ENCODE assay signal across 8 mouse cellular contexts in genomic region chr16:59471637-59472278, GRCm38 (mm10). TPM values are rescaled to one million over a fixed set of nuclear protein-coding genes. Genes with fewer than 3 reads are reported as not detected.
A peak's percentile ranks its signal among the peaks of the same experiment; 100 is the strongest.
DNase-seq lines count a peak whose midpoint lies in the region; ATAC-seq and TF ChIP-seq lines count a peak whose summit lies in the region.

Gene Riox2, plus strand, starts transcription at chr16:59471775.

- peak within 1 kb of the TSS; percentile 68 for H3K4me2 ChIP-seq in heart, embryonic 11.5 days
- peak within 1 kb of the TSS; percentile 65 for H3K4me2 ChIP-seq in kidney, embryonic 16.5 days (replicated peaks; ENCODE audit: low read depth, low read length)

- peaks cover 31% of the 10 kb centered on the region for H3K79me3 ChIP-seq in C2C12 (ENCODE audit: low read depth)

- ATAC-seq in erythroblast, adult 5-6 weeks (replicated peaks; ENCODE audit: low FRiP score, poor library complexity, severe bottlenecking), result peak; percentile 90
- peak; percentile 92 for ATAC-seq in heart, embryonic 11.5 days (replicated peaks; ENCODE audit: insufficient number of reproducible peaks, low FRiP score, low TSS enrichment)
- peak; percentile 96 for ATAC-seq in kidney, embryonic 16.5 days (ENCODE audit: low FRiP score, low TSS enrichment)

- peaks cover 18% of the 10 kb centered on the region for H3K36me3 ChIP-seq in C2C12 (ENCODE audit: control insufficient read depth, insufficient read depth)
- H3K36me3 ChIP-seq in heart, embryonic 11.5 days (ENCODE audit: control insufficient read depth, insufficient read depth, low read length), result no peaks in the 10 kb centered on the region
- H3K36me3 ChIP-seq in kidney, embryonic 16.5 days (ENCODE audit: insufficient read depth, low read length), result peaks cover 5% of the 10 kb centered on the region

- H3ac ChIP-seq in C2C12 (ENCODE audit: control insufficient read depth, insufficient read length, low read depth), result peak within 1 kb of the TSS; percentile 100

- peak within 1 kb of the TSS; percentile 74 for H3K9ac ChIP-seq in heart, embryonic 11.5 days (ENCODE audit: low read depth, low read length)
- H3K9ac ChIP-seq in kidney, embryonic 16.5 days (replicated peaks; ENCODE audit: low read length), result peak within 1 kb of the TSS; percentile 70

- H3K4me1 ChIP-seq in heart, embryonic 11.5 days (ENCODE audit: control insufficient read depth, insufficient read depth, low read length), result peaks cover 5% of the 10 kb centered on the region; the same call in 1 of the 2 replicates
- H3K4me1 ChIP-seq in kidney, embryonic 16.5 days (ENCODE audit: insufficient read depth, low read length), result 0 out of 2 replicates have a peak, but pooled peaks cover 10% of the 10 kb centered on the region

- H3K79me2 ChIP-seq in C2C12 (ENCODE audit: control insufficient read depth, insufficient read depth), result peaks cover 38% of the 10 kb centered on the region

- H3K4me3 ChIP-seq in C2C12 (ENCODE audit: insufficient read depth, poor library complexity, severe bottlenecking), result peak within 1 kb of the TSS; percentile 55
- peak within 1 kb of the TSS; percentile 69 for H3K4me3 ChIP-seq in heart, embryonic 11.5 days (ENCODE audit: low read depth, low read length)
- H3K4me3 ChIP-seq in kidney, embryonic 16.5 days (ENCODE audit: low read length), result peak within 1 kb of the TSS; percentile 80

- 3% methylated on average over 56 of the region's 56 CpGs for WGBS in heart, embryonic 11.5 days (ENCODE audit: insufficient replicate concordance)
- WGBS in kidney, embryonic 16.5 days, result 1% methylated on average over 56 of the region's 56 CpGs

- TF ChIP-seq CTCF in C2C12 (IDR thresholded peaks at IDR 0.05; ENCODE audit: control insufficient read depth, insufficient read depth, insufficient read length), result no peak

- DNase-seq in brain, adult 2 months (ENCODE audit: low read depth, low spot score), result peak; percentile 66
- peak; percentile 87 for DNase-seq in liver
- peak; percentile 56 to 81 for DNase-seq in monocyte, adult 2 months (ENCODE audit: low read depth in 1 of 2, low spot score in 2 of 2)
- peak; percentile 76 to 80 for DNase-seq in spleen, postnatal 14 days (ENCODE audit: low spot score in 2 of 2)

- no peaks in the 10 kb centered on the region for H3K9me3 ChIP-seq in heart, embryonic 11.5 days (replicated peaks; ENCODE audit: control insufficient read depth, low read length)
- H3K9me3 ChIP-seq in kidney, embryonic 16.5 days (ENCODE audit: low read length), result no peaks in the 10 kb centered on the region

- H3K27me3 ChIP-seq in C2C12 (ENCODE audit: control insufficient read depth, insufficient read depth, insufficient read length), result no peaks in the 10 kb centered on the region
- H3K27me3 ChIP-seq in heart, embryonic 11.5 days (ENCODE audit: control insufficient read depth, insufficient read depth, low read length), result no peaks in the 10 kb centered on the region
- no peaks in the 10 kb centered on the region for H3K27me3 ChIP-seq in kidney, embryonic 16.5 days (ENCODE audit: insufficient read depth, low read length)

- H3K27ac ChIP-seq in heart, embryonic 11.5 days (ENCODE audit: low read depth, low read length), result peak within 1 kb of the TSS; percentile 55
- H3K27ac ChIP-seq in kidney, embryonic 16.5 days (ENCODE audit: low read length), result peak within 1 kb of the TSS; percentile 68

TF ChIP-seq in C2C12, 6 proteins besides CTCF, POLR2A, EP300 and RAD21:
- TF ChIP-seq MAX (IDR thresholded peaks at IDR 0.05) (peak; percentile 77), MYOD1 (IDR thresholded peaks at IDR 0.05; ENCODE audit: control insufficient read depth, insufficient read length, low read depth) (no peak), MYOG (IDR thresholded peaks at IDR 0.05; ENCODE audit: control insufficient read depth, extremely low read depth, insufficient read length) (no peak), FOSL1 (IDR thresholded peaks at IDR 0.05; ENCODE audit: insufficient read depth, low read length, poor library complexity, severe bottlenecking) (no peak), CEBPB (IDR thresholded peaks at IDR 0.05; ENCODE audit: low read depth) (no peak)
TF ChIP-seq in C2C12: peak in this region for 1.

RNA-seq across cellular contexts. Expression of gene Riox2, which starts in this region (rescaled TPM):
- 18.7 TPM for polyA plus RNA-seq in C2C12 (2012; fragmentation: generic; extraction: Trizol)
- 2.5 and 10.2 TPM in 2 replicates for total RNA-seq in erythroblast, adult 5-6 weeks (2015; ENCODE audit: low replicate concordance)
- total RNA-seq in erythroblast, adult 5-6 weeks (2017; ENCODE audit: low replicate concordance), result 8.6 and 12.8 TPM in 2 replicates
- 29.4 and 30.1 TPM in 2 replicates for polyA plus RNA-seq in heart, embryonic 11.5 days (2014; fragmentation: Nextera tagmentation; extraction: Ambion mirVana)
- polyA plus RNA-seq in kidney, embryonic 16.5 days (2015; fragmentation: Nextera tagmentation; extraction: Ambion mirVana), result 37.8 and 39.8 TPM in 2 replicates

Comparison
In these comparisons a context has a peak if more than half of its experiments do, and no peak if none do; other contexts are left out.
1. Peak in every context shown above with its lines: DNase-seq, ATAC-seq, H3K4me3 ChIP-seq and H3K27ac ChIP-seq.